Mouse (Mus musculus): Measurements from ENCODE around the gene Oxld1. TPM values are rescaled to one million over a fixed set of nuclear protein-coding genes. Genes with fewer than 3 reads are reported as not detected.

Oxld1 gene
- total and polyA plus RNA-seq, 3 experiments, result 10.4 to 31.4 (median 20.3) TPM

DNA sequence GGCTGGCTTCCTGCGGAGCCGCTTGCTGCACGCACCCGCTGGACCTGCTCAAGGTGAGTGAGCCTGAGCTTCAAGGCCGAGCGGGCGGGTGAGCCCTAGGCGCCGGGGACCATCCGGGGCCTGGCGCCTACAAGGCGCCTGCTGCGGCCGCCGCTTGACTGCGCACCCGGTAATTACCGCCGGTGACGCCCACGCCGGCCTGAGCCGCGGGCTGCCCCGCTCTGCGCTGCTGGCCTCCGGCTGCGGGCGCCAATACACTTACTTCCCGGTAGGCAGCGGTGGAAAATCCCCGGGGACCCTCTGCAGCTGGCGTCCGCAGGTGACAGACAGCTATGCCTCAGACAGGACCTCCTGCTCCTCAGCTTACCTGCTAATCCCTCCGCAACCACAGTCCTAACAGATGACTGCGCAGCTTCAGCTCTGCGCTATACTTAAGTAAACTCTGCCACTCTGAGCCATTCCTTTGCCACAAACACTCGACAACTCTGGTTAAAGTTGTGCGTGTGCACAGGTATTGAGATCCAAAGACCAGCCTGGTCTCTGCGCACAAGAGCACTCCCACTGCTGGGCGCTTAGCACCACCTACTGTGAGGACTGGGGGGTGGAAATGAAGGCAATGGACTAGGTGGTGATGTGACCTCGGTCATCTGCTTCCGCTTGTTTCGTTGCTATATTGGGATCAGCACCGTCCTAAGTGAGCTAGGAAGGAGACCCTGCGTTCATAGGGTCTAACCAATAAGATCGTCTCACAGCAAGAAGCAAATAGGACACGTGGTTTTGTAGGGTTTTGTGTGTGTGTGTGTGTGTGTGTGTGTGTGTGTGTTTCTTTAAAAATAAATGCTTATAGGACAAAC is 34.4 kb upstream of the Oxld1 start (continued):
- TF ChIP-seq CTCF (conservative IDR thresholded peaks at IDR 0.05 in 1 of 2, IDR thresholded peaks at IDR 0.05 in 1 of 2; ENCODE audit: low read depth in 2 of 2, low read length in 2 of 2) (peak in 1 of 2 experiments; percentile 59; a peak in 2 of 4 replicates), MAX (IDR thresholded peaks at IDR 0.05; ENCODE audit: low read length) (peak; percentile 87), ETS1 (conservative IDR thresholded peaks at IDR 0.05; ENCODE audit: low read depth, low read length) (peak; percentile 43)

DNA sequence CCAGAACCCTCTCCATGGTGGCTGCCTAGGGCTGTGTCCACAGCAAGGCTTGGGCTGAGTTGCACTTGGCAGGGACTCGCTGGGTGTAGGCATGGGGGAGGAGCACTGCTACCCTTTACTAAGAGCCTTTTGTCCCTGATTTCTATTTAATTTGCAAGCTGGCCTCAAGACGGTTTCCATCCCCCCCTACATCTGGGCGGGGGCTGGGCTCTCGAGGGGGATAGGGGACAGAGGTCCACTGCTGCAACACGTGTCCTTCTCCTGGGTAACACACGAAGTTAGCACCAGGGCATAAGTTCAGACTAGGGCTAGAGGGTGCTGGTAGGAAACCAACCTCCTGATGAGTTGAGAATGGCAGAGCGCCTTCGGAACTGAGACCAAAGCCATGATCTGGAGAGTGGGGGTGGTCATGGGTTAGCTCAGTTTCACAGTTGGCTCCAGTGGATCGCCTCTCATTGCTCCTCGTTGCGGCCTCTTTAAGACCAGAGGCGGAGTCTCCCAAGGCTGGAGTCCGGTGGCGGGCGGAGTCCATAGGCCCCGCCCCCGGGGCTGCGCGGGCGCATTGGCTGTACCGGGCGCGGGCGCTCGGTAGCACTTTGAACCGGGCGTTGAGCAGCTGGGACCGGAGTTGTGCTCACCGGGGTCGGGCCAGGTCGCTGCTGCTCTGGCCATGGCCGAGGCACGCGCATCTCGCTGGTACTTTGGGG is 33.6 kb upstream of the Oxld1 start, which contains the start of gene Slc25a10:
Slc25a10 (plus strand) TSS at position 524 of the 707 bp plus-strand sequence.
- Histone ChIP-seq H3K4me3 (replicated peaks in 1 of 3; ENCODE audit: low read depth in 2 of 3, low read length in 2 of 3, poor library complexity in 1 of 3) (peak within 1 kb of the TSS; percentile 73 to 87 (median 75)), H3K9ac (ENCODE audit: insufficient read depth, low read depth) (peak within 1 kb of the TSS; percentile 71), H3K27me3 (replicated peaks) (no peaks in the 10 kb centered on the region), H3K4me1 (ENCODE audit: control insufficient read depth in 1 of 2, insufficient read depth in 2 of 2) (peaks cover 15 to 50% of the 10 kb centered on the region in 2 experiments), H3K9me3 (replicated peaks; ENCODE audit: low read length) (no peaks in the 10 kb centered on the region), H3K36me3 (replicated peaks in 1 of 2; ENCODE audit: control insufficient read depth in 1 of 2, insufficient read depth in 1 of 2, low read length in 1 of 2) (peaks cover 46 to 76% of the 10 kb centered on the region in 2 experiments), H3K79me2 (replicated peaks; ENCODE audit: control insufficient read depth, extremely low read depth, insufficient read depth, poor library complexity, severe bottlenecking) (peaks cover 9% of the 10 kb centered on the region), H3K4me2 (ENCODE audit: insufficient read depth, low read depth, poor library complexity, severe bottlenecking) (peak within 1 kb of the TSS; percentile 61), H3K27ac (ENCODE audit: insufficient read depth, low read depth) (peak within 1 kb of the TSS; percentile 45)
- DNase-seq (ENCODE audit: extremely low read depth), result peak; percentile 85
- dilution Hi-C loops (cut with MboI; ENCODE audit: extremely low pct_ligation_motif_present, extremely low pct_unique_long_range_greater_than_20kb, low sequenced_read_pairs), result no loop called here
- TF ChIP-seq CHD1 (IDR thresholded peaks at IDR 0.05; ENCODE audit: low read depth, low read length) (no peak), USF2 (conservative IDR thresholded peaks at IDR 0.05; ENCODE audit: low read depth, low read length) (peak; percentile 9; the same call in 1 of the 2 replicates), NELFE (IDR thresholded peaks at IDR 0.05; ENCODE audit: low read depth, low read length) (peak; percentile 80), USF1 (IDR thresholded peaks at IDR 0.05; ENCODE audit: low read depth, low read length) (no peak), CHD2 (IDR thresholded peaks at IDR 0.05; ENCODE audit: low read length) (peak; percentile 54; the same call in 1 of the 2 replicates), MAX (IDR thresholded peaks at IDR 0.05; ENCODE audit: low read length) (peak; percentile 59), SIN3A (IDR thresholded peaks at IDR 0.05; ENCODE audit: low read length) (peak; percentile 84; the same call in 1 of the 2 replicates), EP300 (IDR thresholded peaks at IDR 0.05; ENCODE audit: low read length) (no peak; the same call in 1 of the 2 replicates), POLR2AphosphoS2 (IDR thresholded peaks at IDR 0.05; ENCODE audit: low read depth, low read length) (0 out of 2 replicates have a peak, but pooled peaks have one; percentile 71), TBP (conservative IDR thresholded peaks at IDR 0.05; ENCODE audit: low read depth, low read length) (0 out of 2 replicates have a peak, but pooled peaks have one; percentile 44), CTCF (conservative IDR thresholded peaks at IDR 0.05 in 1 of 2, IDR thresholded peaks at IDR 0.05 in 1 of 2; ENCODE audit: low read depth in 2 of 2, low read length in 2 of 2) (no peak), JUND (conservative IDR thresholded peaks at IDR 0.05; ENCODE audit: low read depth, low read length) (no peak), TCF12 (IDR thresholded peaks at IDR 0.05; ENCODE audit: low read depth, low read length) (peak; percentile 50; the same call in 1 of the 2 replicates), POLR2A (IDR thresholded peaks at IDR 0.05; ENCODE audit: low read depth, low read length) (peak; percentile 78), NRF1 (IDR thresholded peaks at IDR 0.05; ENCODE audit: low read depth, low read length) (peak; percentile 87), HCFC1 (IDR thresholded peaks at IDR 0.05; ENCODE audit: low read depth, low read length) (peak; percentile 30), MXI1 (IDR thresholded peaks at IDR 0.05; ENCODE audit: low read depth, low read length) (peak; percentile 8; the same call in 1 of the 2 replicates), ZMIZ1 (IDR thresholded peaks at IDR 0.05; ENCODE audit: low read depth, low read length) (peak; percentile 88)
- in situ Hi-C loops (cut with MboI; ENCODE audit: low pct_ligation_motif_present, low pct_unique_long_range_greater_than_20kb, low sequenced_read_pairs), result no loop called here

All from CH12.LX (cell line).